Mouse (Mus musculus): ENCODE measurements around the gene Ppfibp2.

Gene Ppfibp2

GRCm38 (mm10) chr7:107757308-107758151, 162.5 kb downstream of the Ppfibp2 start, which contains the start of gene Cyb5r2:
TSS of gene Cyb5r2 (minus strand) at chr7:107758032.
- DNase-seq (ENCODE audit: low spot score): peak; percentile 68

- no peak for DNase-seq (ENCODE audit: low spot score)
Observed at GRCm38 (mm10) chr7:107770812-107771211, 175.8 kb downstream of the Ppfibp2 start.

GRCm38 (mm10) chr7:107778216-107778615, 183.2 kb downstream of the Ppfibp2 start:
- DNase-seq (ENCODE audit: low spot score): no peak

- DNase-seq (ENCODE audit: low spot score): peak; percentile 50
Observed at GRCm38 (mm10) chr7:107779611-107780010, 184.6 kb downstream of the Ppfibp2 start.

- DNase-seq (ENCODE audit: low spot score): peak; percentile 67
Observed at GRCm38 (mm10) chr7:107787977-107788620, 193.1 kb downstream of the Ppfibp2 start.

GRCm38 (mm10) chr7:107796500-107796899, 201.5 kb downstream of the Ppfibp2 start:
- no peak for DNase-seq (ENCODE audit: low spot score)
